Mouse (Mus musculus) ES-CJ7 (cell line): Measurements from ENCODE around the gene 2810408A11Rik.

Experiments
- DNase-seq: peaks from one replicate; pipeline ENCODE4 v3.0.0; 2011; ENCODE audit warnings: low read depth, low spot score

2810408A11Rik gene

DNA sequence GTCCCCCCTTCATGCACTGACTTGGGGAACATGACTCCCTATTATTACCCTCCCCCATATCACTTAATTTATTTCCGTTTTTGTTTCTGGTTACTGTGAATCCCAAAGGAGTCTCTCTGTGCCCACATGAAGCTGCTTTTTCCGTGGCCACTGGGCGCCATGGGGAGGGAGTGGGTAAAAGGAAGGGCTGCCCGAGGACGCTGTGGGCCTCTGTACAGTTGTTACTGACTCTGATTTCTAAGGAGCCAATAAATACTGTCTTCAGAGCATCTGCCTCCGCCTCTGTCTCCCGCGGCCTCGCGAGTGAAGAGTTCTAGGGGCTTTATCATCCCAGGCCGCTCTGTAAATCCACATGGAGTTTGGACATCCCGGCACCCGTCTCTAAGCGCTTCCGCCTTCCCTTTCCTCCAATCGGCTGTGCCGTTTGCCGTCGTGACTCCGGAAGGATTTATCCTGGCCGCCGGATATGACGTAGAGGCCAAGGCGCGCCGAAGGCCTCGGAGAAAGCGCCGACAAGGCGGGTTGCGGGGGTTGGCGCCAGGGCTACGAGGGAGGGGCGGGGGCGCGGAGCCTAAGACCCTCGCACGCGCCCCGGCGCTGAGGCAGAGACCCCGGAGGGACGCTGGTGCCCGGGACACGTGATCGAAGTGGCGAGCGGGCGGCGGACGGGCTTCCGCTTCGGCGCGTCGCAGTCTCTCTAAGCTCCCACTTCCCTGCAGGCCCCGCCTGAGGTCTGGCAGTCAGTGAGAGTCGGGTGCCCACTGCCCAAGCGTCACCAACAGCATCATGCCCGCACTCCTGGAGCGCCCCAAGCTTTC, 13.0 kb upstream of the 2810408A11Rik start, which contains the start of gene Gps2:
Gene Gps2 (plus strand): TSS at position 335 of the 818 bp plus-strand sequence.
- peak; percentile 97 for DNase-seq

DNA sequence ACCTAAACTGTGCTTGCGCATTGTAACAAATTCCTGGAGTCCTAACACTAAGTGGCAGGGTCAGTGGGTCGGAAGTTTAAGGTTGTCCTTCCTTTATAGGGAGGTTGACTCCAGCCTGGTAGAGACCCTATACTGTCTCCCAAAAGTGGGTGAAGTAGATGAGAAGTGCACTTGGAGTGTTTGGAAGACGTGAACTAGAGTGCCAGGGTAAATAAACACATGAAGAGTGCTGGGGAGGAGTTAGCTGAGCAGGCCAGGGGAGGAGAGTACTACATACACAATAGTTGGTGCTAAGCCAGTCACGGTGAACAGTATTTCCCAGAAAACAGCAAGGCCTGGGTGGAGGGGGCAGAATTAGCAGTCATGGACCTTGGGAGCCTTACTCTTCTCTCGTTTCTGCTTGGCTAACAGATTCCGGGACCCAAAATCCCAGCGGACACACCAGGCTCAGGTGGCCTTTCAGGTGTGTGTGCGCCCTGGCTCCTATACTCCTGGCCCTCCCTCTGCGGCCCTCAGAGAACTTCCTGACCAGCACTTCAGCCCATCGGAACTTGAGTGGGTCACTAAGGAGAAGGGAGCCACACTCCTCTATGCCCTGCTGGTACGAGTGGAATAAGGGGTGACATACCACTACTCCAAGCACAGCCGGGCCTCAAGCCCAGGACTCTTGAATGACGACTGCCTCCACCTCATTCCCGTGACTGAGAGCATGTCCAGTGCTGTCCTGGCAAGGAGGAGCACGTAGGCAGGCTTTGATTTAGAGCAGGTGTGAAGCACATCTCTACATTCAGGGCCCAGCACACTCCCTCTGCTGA, 12.1 kb upstream of the 2810408A11Rik start:
- no peak for DNase-seq

DNA sequence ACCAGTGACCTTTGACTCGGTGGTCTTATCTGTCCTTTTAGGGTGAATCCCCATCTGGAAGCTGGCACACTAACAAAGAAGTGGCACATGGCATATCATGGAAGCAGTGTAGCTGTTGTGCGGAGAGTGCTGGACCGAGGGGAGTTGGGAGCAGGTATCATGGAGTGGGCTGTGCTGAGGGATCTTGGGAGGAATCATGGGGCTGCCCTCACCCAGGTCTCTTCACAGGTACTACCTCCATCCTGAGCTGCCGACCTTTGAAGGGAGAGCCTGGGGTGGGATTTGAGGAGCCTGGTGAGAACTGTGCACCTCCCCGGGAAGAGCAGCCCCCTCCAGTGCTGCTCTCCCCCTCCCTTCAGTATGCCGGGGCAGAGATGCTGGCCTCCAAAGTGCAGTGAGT, 10.9 kb upstream of the 2810408A11Rik start:
- no peak for DNase-seq

DNA sequence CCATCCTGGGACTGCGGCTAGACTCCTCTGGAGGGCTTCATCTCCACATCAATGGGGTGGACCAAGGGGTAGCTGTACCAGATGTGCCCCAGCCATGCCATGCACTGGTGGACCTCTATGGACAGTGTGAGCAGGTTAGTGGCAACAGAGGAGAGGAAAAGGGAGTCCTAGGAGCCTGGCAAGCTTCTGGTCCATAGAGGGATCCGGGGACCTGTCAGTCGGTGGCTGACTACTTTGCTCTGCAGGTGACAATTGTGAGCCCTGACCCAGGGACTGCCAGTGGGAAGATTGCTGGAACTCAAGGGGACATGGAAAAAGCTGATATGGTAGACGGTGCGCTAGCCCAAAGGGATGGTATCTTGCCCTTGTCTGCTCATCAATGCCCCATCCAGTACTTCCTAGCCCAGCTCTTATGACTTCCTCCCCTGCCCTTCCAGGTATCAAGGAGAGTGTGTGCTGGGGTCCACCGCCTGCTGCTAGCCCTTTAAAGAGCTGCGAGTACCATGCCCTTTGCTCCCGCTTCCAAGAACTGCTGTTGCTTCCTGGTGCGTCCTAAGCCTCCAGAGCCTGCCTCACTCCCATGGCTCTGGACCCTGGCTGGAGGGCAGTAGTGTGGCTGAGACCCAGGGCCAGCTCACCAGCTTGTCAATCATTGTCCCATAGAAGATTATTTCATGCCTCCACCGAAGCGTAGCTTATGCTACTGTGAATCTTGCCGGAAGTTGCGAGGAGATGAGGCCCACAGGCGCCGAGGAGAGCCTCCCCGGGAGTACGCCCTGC, 10.2 kb upstream of the 2810408A11Rik start:
- no peak for DNase-seq

DNA sequence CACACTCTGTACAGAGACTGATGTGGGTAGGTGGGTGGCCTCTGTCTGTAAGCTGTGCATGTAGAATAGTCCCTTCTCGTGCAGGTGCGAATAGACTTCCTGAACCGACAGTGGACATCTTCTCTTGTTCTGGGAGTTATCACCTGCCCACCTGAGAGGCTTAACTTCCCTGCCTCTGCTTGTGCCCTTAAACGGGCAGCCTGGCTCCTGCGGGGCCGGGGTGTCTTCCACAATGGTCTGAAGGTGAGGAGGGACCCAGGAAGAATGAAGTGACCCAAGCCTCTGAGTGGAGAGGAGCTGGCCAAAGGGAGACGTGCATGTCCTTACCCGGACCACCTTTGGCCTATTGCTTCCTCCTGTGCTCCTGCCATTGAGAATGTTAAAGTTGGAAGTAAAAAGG, 9.4 kb upstream of the 2810408A11Rik start:
- no peak for DNase-seq

DNA sequence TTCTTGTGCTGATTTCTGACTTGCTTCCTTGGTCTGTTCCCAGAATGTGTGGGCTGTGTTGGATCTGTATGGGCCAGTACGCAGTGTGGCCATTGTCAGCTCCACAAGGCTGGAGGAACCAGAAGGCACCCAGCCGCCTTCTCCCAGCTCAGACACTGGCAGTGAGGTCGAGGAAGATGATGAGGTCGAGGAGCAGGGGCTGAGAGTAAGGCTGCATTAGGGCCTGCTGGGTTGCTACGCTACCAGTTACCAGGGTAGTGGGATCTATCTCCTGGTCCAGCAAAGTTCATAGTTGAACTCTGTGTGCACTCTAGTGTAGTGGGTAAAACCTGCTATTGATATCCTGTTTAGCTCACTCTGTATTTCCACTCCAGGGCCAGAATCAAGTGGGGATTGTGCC, 8.4 kb upstream of the 2810408A11Rik start:
- DNase-seq = no peak

DNA sequence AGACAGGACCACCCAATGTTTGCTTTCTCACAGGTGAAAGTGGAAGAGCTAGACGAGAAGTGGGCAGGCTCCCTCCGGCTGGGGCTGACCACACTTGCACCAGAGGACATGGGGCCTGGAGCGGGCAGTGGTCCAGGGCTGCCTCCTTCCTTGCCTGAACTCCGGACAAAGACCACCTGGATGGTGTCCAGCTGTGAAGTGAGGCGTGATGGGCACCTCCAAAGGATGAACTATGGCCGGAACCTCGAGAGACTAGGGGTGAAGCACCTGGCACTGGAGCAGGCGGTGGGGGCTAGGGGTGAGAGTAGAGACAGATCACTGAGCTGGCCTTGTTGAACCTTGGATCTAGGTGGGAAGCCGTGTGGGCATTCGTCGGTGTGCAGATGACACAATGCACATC, 7.9 kb upstream of the 2810408A11Rik start:
- no peak for DNase-seq

DNA sequence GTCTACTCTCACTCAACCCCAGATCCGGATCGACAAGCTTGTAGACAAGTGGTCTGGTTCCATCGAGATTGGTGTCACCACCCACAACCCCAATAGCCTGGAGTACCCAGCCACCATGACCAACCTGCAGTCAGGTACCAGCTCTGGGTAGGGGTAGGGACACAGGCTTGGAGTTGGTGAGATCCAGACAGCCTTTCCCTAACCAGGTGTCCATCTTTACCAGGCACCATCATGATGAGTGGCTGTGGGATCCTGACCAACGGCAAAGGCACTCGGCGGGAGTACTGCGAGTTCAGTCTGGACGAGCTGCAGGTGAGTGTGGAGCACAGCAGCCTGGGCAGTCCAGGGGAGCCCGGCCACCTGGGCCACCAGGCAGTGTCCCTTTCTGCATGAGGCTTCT, 3.5 kb upstream of the 2810408A11Rik start:
- DNase-seq = no peak

DNA sequence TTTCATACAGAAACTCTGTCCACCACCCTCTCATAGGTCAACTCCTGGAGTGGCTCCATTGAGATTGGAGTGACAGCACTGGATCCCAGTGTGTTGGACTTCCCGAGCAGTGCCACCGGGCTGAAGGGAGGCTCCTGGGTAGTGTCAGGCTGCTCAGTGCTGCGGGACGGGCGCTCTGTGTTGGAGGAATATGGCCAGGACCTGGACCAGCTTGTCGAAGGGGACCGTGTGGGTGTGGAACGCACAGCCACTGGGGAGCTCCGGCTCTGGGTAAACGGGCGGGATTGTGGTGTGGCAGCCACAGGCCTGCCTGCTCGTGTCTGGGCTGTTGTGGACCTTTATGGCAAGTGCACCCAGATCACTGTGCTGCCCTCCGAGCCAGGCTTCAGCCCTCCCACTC, 2.2 kb upstream of the 2810408A11Rik start:
- DNase-seq = no peak

DNA sequence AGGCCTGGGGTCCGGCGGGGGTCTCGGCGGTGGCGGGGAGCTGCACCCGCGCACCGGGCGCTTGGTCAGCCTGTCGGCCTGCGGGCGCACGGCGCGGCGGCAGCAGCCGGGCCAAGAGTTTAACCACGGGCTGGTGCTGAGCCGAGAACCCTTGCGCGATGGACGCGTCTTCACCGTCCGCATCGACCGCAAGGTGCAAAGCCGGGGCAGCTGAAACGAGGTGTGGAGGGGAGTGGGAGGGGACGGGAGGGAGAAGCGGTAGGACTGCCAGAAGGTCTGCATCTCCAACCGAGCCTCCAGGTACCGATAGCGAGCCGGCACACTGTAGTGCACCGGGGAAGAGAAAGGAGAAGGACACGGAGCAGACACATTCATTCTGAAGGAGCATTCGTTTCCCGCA, 1.2 kb upstream of the 2810408A11Rik start:
- DNase-seq = no peak

DNA sequence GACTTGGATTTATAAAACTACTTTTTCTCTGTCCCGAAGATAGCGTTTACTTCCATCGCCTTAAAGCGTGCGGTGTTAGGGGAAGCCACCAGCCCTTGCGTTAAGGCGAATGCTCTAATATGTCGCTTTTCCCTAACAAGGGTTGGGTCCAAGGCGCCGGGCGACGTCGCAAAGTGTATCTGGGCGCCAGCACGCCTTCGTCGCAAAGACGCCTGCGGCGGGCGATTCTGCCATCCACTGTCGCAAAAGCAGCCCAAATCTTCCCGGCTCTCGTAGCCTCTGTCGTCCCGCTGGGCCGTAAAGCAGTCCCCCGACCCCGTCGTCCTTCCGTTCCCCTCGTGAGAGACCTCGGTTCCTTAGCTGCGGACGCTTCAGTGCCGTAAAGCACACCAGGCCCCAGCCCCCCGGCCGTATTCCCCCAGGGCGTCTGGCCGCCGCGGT, 639 bp upstream of the 2810408A11Rik start:
- peak; percentile 100 for DNase-seq

DNA sequence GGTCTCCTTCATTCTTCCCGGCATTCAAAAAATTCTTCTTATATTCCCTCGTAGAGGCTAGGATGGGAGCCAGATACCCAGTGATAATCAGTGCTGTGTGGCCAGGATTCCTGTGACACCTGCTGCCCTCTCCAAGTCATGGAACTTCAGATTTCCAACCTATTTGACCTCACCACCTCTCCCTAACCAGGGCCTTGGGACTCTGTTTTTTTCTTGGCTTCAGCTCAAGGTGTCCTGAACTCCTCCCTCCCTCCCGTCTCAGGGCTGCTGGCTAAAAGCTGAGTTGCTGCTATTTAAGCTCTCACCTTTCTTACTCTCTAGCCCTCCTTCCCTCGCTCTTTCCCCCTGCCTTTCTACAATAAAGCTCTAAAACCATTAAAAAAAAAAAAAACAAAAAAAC, 917 bp downstream of the 2810408A11Rik start:
- DNase-seq = no peak

DNA sequence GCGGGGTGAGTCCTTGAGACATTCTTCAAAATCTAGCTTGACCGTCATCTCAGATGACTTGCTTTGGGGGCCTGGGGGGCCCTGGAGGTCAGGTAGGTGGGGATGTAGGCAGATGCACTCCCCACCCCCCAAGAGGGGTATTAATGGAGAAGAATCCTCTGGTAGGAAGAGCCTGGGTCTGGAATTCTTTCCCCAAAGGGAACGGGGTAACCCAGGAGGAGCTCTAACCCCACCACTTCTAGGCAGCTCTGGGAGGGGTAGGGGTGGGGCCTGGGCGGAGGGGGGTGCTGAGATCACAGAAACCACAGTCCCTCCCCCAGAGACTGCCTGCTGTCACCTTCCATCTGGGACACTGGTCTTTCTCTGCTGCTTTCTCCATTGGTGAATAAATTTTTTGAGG, 5.5 kb downstream of the 2810408A11Rik start, which contains the start of gene Acap1:
Gene Acap1 (minus strand): TSS at position 249 of the 400 bp plus-strand sequence.
- DNase-seq = no peak

DNA sequence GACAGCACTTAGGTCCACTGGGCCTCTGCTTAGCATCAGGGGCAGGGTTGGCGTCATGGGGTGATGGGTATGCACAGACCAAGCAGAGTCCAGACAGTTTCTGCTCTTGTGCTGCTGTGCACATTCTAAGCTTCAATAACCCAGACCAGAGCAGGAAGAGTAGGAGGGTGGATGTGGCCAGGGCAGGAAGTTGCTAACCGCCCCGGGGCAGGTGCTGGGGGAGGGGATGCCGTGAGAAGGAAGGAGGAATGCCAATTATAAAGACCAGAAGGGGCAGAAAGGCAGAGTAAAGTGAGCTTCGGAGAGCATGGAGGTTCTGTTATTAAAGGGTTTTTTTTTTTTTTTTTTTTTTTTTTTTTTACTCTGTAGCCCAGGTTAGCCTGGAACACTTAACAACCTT, 6.1 kb downstream of the 2810408A11Rik start:
- DNase-seq = peak; percentile 62

DNA sequence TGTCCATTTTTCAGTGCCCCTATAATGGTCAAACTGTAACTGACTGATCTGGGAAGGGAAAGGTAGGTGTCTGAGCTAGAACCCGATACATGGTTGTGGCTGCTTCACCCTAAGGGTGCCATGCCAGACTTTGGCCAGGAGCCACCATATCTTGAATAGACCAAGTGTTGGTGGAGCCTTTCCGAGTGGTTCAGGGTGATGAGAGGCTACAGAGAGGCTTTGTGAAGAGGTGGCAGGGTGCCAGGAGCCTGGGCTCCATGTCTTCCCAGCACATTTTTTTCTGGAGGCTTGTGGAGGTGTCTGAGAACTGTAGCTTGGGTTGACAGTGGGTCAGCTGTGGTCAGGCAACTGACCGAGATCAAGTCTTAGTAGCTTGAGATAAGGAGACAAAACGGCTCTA, 9.3 kb downstream of the 2810408A11Rik start:
- no peak for DNase-seq

DNA sequence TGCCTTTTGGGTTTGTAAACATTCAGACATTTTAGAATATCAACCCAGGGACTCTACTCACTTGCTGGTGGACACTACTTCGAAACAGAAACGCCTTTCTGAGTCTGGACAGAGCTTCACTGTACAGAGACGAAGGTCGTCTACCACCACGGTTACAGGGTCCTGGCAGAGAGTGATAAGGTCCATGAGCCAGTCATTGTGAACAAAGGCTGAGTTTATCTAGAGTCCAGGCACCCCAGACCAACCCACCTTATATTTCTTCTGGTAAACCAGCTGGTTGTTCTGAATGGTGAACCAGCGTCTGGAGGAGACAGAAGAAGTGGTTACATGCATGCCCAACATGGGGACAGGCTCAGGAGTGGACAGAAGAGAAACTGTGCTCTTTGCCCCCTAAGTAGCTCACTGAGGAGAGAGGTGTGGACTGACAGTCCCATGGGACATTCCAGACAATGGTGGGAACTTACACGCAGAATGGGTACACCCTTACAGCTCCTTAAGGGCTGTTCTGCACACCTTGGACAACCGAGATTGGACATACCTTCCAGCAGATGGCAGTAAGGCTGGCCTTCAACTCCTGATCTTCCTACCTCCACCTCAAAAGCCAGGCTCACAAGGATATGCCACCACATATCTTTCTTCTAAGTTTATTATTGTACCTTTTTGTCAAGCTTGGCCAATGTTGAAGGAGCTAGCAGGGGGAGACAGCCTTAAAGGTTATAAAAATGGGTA, 13.7 kb downstream of the 2810408A11Rik start:
- peak; percentile 84 for DNase-seq

DNA sequence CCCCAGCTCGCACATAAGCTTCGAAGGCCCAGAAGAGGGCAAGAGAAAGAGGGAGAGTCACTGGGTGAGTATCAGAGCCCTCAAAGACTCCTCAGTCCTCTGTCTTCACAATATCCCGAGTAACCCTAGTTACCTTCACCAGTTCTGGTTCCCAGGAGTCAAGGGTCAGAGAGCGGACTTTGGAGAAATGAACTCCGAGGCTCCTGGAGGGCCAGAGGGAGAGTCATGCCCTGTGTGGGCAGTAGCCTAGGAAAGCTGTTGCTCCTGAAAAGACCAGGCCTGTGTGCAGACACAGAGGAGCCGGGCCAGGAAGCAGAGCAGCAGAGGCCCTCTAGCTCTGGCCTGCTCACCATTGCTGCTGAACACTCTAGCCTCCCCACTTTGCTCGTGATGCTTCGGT, 16.1 kb downstream of the 2810408A11Rik start:
- DNase-seq = no peak

DNA sequence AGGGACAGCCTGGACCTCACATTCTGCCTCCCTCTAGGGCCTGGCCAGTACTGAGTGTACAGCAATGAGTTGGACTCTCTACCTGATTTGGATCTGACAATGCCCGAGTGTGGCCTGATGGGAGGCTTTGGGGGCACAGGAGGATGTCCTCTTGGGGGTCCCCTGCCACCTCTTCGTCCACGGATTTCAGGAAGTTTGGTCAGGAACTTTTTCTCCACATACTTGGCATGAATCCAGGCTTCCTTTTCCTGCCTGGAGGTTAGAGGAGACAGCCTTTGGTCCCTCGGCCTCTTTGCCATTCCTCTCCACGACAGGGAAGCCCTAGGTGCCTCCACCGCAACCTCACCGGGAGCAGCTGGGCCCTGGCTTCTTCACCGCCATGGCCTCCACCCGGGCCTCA, 16.5 kb downstream of the 2810408A11Rik start:
- DNase-seq = no peak

DNA sequence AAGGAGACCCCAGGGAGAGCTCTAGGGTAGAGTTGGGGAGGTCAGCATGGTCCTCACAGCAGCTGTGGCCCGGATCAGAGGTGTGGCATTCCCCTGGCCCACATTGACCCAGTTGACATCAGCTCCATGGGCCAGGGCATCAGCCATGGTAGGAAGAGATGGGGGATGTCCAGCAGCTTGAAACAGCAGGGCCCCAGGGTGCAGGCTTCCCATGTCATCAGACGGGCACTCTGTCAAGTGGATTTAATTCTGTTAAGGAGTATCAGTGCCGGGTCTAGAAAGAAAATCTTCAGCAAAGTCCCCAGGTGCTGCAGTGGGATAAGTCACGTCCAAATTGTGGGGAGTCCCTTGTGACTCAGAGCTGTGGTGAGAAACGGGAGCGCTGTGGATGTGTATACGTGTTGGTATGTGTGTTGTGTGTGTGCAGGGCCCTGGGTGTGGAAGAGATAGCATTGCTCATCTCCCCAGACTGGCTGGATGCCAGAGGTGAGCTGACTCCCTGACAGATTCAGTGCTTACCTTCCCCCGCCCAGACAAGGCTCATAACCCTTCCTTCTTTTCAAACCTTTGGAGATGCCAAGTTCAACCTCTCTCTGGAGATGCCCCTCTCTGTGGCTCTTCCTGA, 17.1 kb downstream of the 2810408A11Rik start:
- DNase-seq = no peak

DNA sequence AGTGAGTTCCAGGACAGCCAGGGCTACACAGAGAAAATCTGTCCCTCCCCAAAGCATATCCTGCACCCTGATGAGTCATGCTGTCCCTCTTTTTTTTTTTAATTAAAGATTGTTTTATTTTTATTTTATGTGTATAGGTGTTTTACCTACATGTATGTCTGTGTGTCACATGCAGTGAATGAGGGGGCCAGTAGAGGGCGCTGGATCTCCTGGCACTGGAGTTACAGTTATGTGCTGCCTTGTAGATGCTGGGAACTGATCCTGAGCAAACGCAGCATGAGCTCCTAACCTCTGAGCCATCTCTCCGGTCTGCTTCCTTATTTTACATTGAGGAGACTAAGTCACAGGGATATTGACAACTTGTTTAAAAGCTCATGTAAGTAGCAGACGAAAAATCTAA, 17.7 kb downstream of the 2810408A11Rik start:
- DNase-seq = peak; percentile 80
